Mouse (Mus musculus) cerebellum, adult (tissue): Measurements from ENCODE around the gene Vmn1r111.
"Not testable (repeated sequence)": the region's sequence is repeated elsewhere in the genome, so short reads cannot be mapped to it uniquely, and the experiment has no call there.

Experiments
- ATAC-seq: cut with Nextera tagmentation; 2 replicates; pipeline ENCODE4 v1.9.2; 2017; ENCODE audit warnings: mild to moderate bottlenecking, moderate library complexity, mixed read lengths; ENCODE audit not compliant: insufficient number of reproducible peaks, low FRiP score, low TSS enrichment

Gene Vmn1r111

DNA sequence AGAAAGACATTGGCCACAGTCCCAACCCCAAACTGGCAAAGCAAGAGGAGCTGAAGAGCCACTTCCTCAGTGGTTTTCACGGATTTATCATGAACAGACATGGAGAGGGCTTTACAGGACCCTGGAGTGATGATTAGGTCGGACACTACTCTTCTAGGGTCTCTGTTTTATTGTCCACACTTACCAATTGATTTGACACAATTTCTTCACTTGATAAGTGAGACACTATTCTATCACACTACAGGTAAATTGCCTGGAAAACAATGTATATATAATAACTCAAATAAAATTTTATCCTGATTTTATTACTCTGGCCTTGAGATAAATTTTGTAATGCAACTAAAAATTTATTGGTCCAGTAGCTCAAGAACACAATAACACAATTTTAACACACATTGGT lies at the start of gene Vmn1r111:
TSS of gene Vmn1r111 (minus strand) at position 101 of the 400 bp plus-strand sequence.
- ATAC-seq: not testable (repeated sequence)

DNA sequence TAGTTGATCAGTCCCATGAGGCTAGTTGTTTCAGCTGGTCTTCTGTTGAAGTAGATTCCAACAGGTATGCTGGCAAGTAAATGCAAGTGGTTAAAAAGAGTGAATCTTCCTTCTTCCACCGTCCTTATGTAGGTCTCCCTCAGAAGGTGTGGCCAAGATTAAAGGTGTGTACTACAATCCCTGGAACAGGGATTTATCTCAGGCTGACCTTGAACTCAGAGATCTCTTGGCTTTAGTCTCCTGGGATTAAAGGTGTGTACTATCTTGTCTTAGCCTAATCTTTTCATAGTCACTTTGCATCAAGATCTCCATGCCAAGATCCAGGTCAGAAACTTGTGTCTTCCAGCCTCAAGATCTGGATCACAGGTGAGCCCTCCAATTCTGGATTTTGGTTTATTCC lies 27.5 kb upstream of the Vmn1r111 start, which contains the start of gene Gm10668:
TSS of gene Gm10668 (minus strand) at position 101 of the 400 bp plus-strand sequence.
- not testable (repeated sequence) for ATAC-seq

DNA sequence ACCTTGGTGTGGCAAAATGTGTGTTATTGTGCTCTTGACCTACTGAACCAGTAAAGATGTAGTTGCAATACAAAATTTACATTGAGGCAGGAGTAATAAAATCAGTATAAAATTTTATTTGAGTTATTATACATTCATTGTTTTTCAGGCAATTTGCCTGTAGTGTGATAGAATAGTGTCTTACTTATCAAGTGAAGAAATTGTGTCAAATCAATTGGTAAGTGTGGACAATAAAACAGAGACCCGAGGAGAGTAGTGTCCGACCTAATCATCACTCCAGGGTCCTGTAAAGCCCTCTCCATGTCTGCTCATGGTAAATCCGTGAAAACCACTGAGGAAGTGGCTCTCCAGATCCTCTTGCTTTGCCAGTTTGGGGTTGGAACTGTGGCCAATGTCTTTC lies 34.4 kb downstream of the Vmn1r111 start, which contains the start of gene Vmn1r107:
TSS of gene Vmn1r107 (plus strand) at position 301 of the 400 bp plus-strand sequence.
- ATAC-seq: not testable (repeated sequence)
